Mouse (Mus musculus) CD4-positive helper T cell, adult 2 months (primary cell): Measurements from ENCODE around the gene Hs6st1.
"Not testable (repeated sequence)": the region's sequence is repeated elsewhere in the genome, so short reads cannot be mapped to it uniquely, and the experiment has no call there.

ENCODE experiments used
- DNase-seq: peaks from one replicate; pipeline ENCODE4 v3.0.0-alpha.2; 2012; ENCODE audit warnings: low read depth, missing footprints, low spot score

The Hs6st1 gene

GRCm38 (mm10) chr1:36068076-36068475 is at the start of gene Hs6st1:
Hs6st1 (plus strand) TSS chr1:36068400.
- DNase-seq: peak; percentile 94

GRCm38 (mm10) chr1:36018617-36019016 is 49.6 kb upstream of the Hs6st1 start:
- DNase-seq: no peak

- no peak for DNase-seq
These were observed 49.0 kb upstream of the Hs6st1 start for GRCm38 (mm10) chr1:36019161-36019560.

- no peak for DNase-seq
These were observed 47.9 kb upstream of the Hs6st1 start for GRCm38 (mm10) chr1:36020315-36020714.

GRCm38 (mm10) chr1:36030421-36030821 is 37.8 kb upstream of the Hs6st1 start:
- no peak for DNase-seq

- no peak for DNase-seq
These were observed 29.4 kb upstream of the Hs6st1 start for GRCm38 (mm10) chr1:36038769-36039168.

GRCm38 (mm10) chr1:36042072-36042471 is 26.1 kb upstream of the Hs6st1 start:
- DNase-seq: no peak

GRCm38 (mm10) chr1:36043793-36044192 is 24.4 kb upstream of the Hs6st1 start:
- DNase-seq: not testable (repeated sequence)

- no peak for DNase-seq
These were observed 23.9 kb upstream of the Hs6st1 start for GRCm38 (mm10) chr1:36044288-36044687.

GRCm38 (mm10) chr1:36052672-36053071 is 15.5 kb upstream of the Hs6st1 start:
- DNase-seq: peak; percentile 10

GRCm38 (mm10) chr1:36053566-36053965 is 14.6 kb upstream of the Hs6st1 start:
- DNase-seq: no peak

GRCm38 (mm10) chr1:36054182-36054966 is 13.8 kb upstream of the Hs6st1 start:
- DNase-seq: no peak

- DNase-seq: no peak
These were observed 13.2 kb upstream of the Hs6st1 start for GRCm38 (mm10) chr1:36054967-36055357.

GRCm38 (mm10) chr1:36059351-36059750 is 8.8 kb upstream of the Hs6st1 start:
- DNase-seq: no peak

GRCm38 (mm10) chr1:36059959-36060953 is 7.9 kb upstream of the Hs6st1 start:
- DNase-seq: no peak

GRCm38 (mm10) chr1:36061211-36061915 is 6.8 kb upstream of the Hs6st1 start:
- no peak for DNase-seq

- no peak for DNase-seq
These were observed 6.0 kb upstream of the Hs6st1 start for GRCm38 (mm10) chr1:36062088-36062805.

GRCm38 (mm10) chr1:36062826-36063640 is 5.2 kb upstream of the Hs6st1 start:
- DNase-seq: no peak

- DNase-seq: no peak
These were observed 4.6 kb upstream of the Hs6st1 start for GRCm38 (mm10) chr1:36063641-36063955.

GRCm38 (mm10) chr1:36064223-36064622 is 4.0 kb upstream of the Hs6st1 start:
- no peak for DNase-seq
